Mouse (Mus musculus): ENCODE measurements around the gene Flnb. TPM values are rescaled to one million over a fixed set of nuclear protein-coding genes. Genes with fewer than 3 reads are reported as not detected.

Gene Flnb
- polyA plus RNA-seq (2017; shearing (Covaris generic)) = 26.0 TPM

GRCm38 (mm10) chr14:7817770-7818462 is at the start of gene Flnb:
Gene Flnb, plus strand, starts transcription at chr14:7817957.

GRCm38 (mm10) chr14:7791532-7792159 is 26.1 kb upstream of the Flnb start, which contains the start of gene Gm26661:
Gene Gm26661, plus strand, starts transcription at chr14:7791587.

GRCm38 (mm10) chr14:7957049-7957448 is 139.3 kb downstream of the Flnb start, which contains the start of gene Gm45521:
Gene Gm45521, plus strand, starts transcription at chr14:7957288.

GRCm38 (mm10) chr14:7994271-7994767 is 176.6 kb downstream of the Flnb start, which contains the start of gene Dnase1l3:
Gene Dnase1l3, minus strand, starts transcription at chr14:7994573.

Other genes with a start within 250 kb of the Flnb start
- gene Gm3558, start 249.4 kb upstream of the Flnb start, polyA plus RNA-seq (2017; shearing (Covaris generic)) = 1.9 TPM
- not detected for gene Gm10338, start 222.4 kb upstream of the Flnb start, polyA plus RNA-seq (2017; shearing (Covaris generic))
- not detected for gene Gm10128, start 174.0 kb upstream of the Flnb start, polyA plus RNA-seq (2017; shearing (Covaris generic))
- gene Gm26661, start 26.4 kb upstream of the Flnb start, polyA plus RNA-seq (2017; shearing (Covaris generic)) = not detected
- not detected for gene Gm45521, start 139.3 kb downstream of the Flnb start, polyA plus RNA-seq (2017; shearing (Covaris generic))
- 1.1 TPM for gene Dnase1l3, start 176.6 kb downstream of the Flnb start, polyA plus RNA-seq (2017; shearing (Covaris generic))
- 37.9 TPM for gene Abhd6, start 184.9 kb downstream of the Flnb start, polyA plus RNA-seq (2017; shearing (Covaris generic))

Measured in CD4-positive, CD25-positive, alpha-beta regulatory T cell, adult 9 weeks (primary cell).